Comparison of ENCODE assay signal across 7 mouse cellular contexts in genomic region chr1:151948065-151948464, GRCm38 (mm10).
DNase-seq lines count a peak whose midpoint lies in the region; ATAC-seq and TF ChIP-seq lines count a peak whose summit lies in the region.

No protein-coding gene starts in this region.

- DNase-seq in kidney, adult 2 months, result peak; percentile 19
- no peak for DNase-seq in kidney, postnatal 10 days
- DNase-seq in brain, adult 2 months (ENCODE audit: low read depth, low spot score), result peak; percentile 53
- DNase-seq in left cerebral cortex, adult 9 months (ENCODE audit: low spot score in 2 of 2), result no peak

- TF ChIP-seq CTCF in kidney, adult 2 months (conservative IDR thresholded peaks at IDR 0.05; ENCODE audit: insufficient read depth, insufficient read length, low read depth, low read length), result no peak

- H3K9ac ChIP-seq in heart, embryonic 12.5 days, result no peak overlapping the region
- no peak overlapping the region for H3K9ac ChIP-seq in intestine, embryonic 16.5 days (ENCODE audit: low read depth, low read length)

- no peaks in the 10 kb centered on the region; the same call in 1 of the 2 replicates for H3K4me1 ChIP-seq in kidney, adult 2 months (ENCODE audit: control insufficient read depth, insufficient read depth, low read length)
- H3K4me1 ChIP-seq in heart, embryonic 12.5 days (replicated peaks), result peaks cover 65% of the 10 kb centered on the region
- peaks cover 34% of the 10 kb centered on the region for H3K4me1 ChIP-seq in intestine, embryonic 16.5 days (ENCODE audit: control insufficient read depth, insufficient read depth, low read length)

- H3K9me3 ChIP-seq in heart, embryonic 12.5 days (replicated peaks), result no peaks in the 10 kb centered on the region
- H3K9me3 ChIP-seq in intestine, embryonic 16.5 days (ENCODE audit: control insufficient read depth, low read length), result no peaks in the 10 kb centered on the region

- H3K27ac ChIP-seq in kidney, adult 2 months (ENCODE audit: insufficient read depth, low read depth, low read length), result peak overlapping the region; percentile 83
- no peak overlapping the region for H3K27ac ChIP-seq in heart, embryonic 12.5 days (ENCODE audit: poor library complexity, severe bottlenecking)
- H3K27ac ChIP-seq in macrophage, result peak overlapping the region; percentile 82
- H3K27ac ChIP-seq in intestine, embryonic 16.5 days (ENCODE audit: low read length), result no peak overlapping the region

- peak overlapping the region; percentile 60 for H3K4me3 ChIP-seq in kidney, adult 2 months (ENCODE audit: insufficient read depth, low read depth, low read length)
- H3K4me3 ChIP-seq in heart, embryonic 12.5 days, result no peak overlapping the region
- peak overlapping the region; percentile 34 for H3K4me3 ChIP-seq in macrophage (ENCODE audit: inconsistent target)
- no peak overlapping the region for H3K4me3 ChIP-seq in intestine, embryonic 16.5 days (ENCODE audit: low read length)

- peak overlapping the region; percentile 60; the same call in 1 of the 2 replicates for H3K4me2 ChIP-seq in heart, embryonic 12.5 days
- no peak overlapping the region for H3K4me2 ChIP-seq in intestine, embryonic 16.5 days (ENCODE audit: low read depth, low read length)

- no peak for ATAC-seq in heart, embryonic 12.5 days (ENCODE audit: insufficient number of reproducible peaks, low FRiP score)
- no peak for ATAC-seq in intestine, embryonic 16.5 days

- 38% methylated on average over 3 of the region's 3 CpGs for WGBS in kidney, adult 2 months
- 59% methylated on average over 3 of the region's 3 CpGs for WGBS in heart, embryonic 12.5 days
- 24% methylated on average over 3 of the region's 3 CpGs for WGBS in macrophage (ENCODE audit: missing documents)
- WGBS in intestine, embryonic 16.5 days, result 77% methylated on average over 3 of the region's 3 CpGs

- no peak for TF ChIP-seq POLR2A in kidney, adult 2 months (IDR thresholded peaks at IDR 0.05; ENCODE audit: low read depth, low read length)

- H3K36me3 ChIP-seq in kidney, adult 2 months (ENCODE audit: control insufficient read depth, insufficient read depth, low read length), result no peaks in the 10 kb centered on the region
- no peaks in the 10 kb centered on the region for H3K36me3 ChIP-seq in heart, embryonic 12.5 days
- H3K36me3 ChIP-seq in macrophage (ENCODE audit: inconsistent target), result no peaks in the 10 kb centered on the region
- H3K36me3 ChIP-seq in intestine, embryonic 16.5 days (ENCODE audit: control insufficient read depth, insufficient read depth, low read length), result no peaks in the 10 kb centered on the region

- H3K27me3 ChIP-seq in kidney, adult 2 months (replicated peaks; ENCODE audit: control insufficient read depth, insufficient read depth, low read length), result no peaks in the 10 kb centered on the region
- H3K27me3 ChIP-seq in heart, embryonic 12.5 days (replicated peaks), result no peaks in the 10 kb centered on the region
- H3K27me3 ChIP-seq in intestine, embryonic 16.5 days (replicated peaks; ENCODE audit: control insufficient read depth, insufficient read depth, low read length), result no peaks in the 10 kb centered on the region

- H3K79me2 ChIP-seq in macrophage (ENCODE audit: inconsistent target), result no peaks in the 10 kb centered on the region

Comparison
In these comparisons a context has a peak if more than half of its experiments do, and no peak if none do; other contexts are left out.
1. DNase-seq: peak in kidney, adult 2 months (single experiment) and brain, adult 2 months (single experiment); none in kidney, postnatal 10 days (single experiment) and left cerebral cortex, adult 9 months (0 of 2).
2. H3K27ac ChIP-seq: peak in kidney, adult 2 months (single experiment) and macrophage (single experiment); none in heart, embryonic 12.5 days (single experiment) and intestine, embryonic 16.5 days (single experiment).
3. H3K4me3 ChIP-seq: peak in kidney, adult 2 months (single experiment) and macrophage (single experiment); none in heart, embryonic 12.5 days (single experiment) and intestine, embryonic 16.5 days (single experiment).